Mouse (Mus musculus) gastrocnemius, adult 8-10 months (tissue): ENCODE data around the gene Slco1c1. TPM values are rescaled to one million over a fixed set of nuclear protein-coding genes. Genes with fewer than 3 reads are reported as not detected.
"Not testable (repeated sequence)": the region's sequence is repeated elsewhere in the genome, so short reads cannot be mapped to it uniquely, and the experiment has no call there.

Experiments
- DNase-seq, 2 experiments: peaks; one replicate each; pipeline ENCODE4 v3.0.0; 2022; ENCODE audit warnings: low spot score in 2 of 2
- total RNA-seq, 4 experiments: library from RNA; stranded (reverse); gene quantifications; 2 replicates each; pipeline ENCODE4 v1.2.4; 2022

Gene Slco1c1
- total RNA-seq, 4 experiments from 2014 or later = not detected

GRCm38 (mm10) chr6:141584791-141585403 is 60.7 kb downstream of the Slco1c1 start:
- no peak for DNase-seq

GRCm38 (mm10) chr6:141590002-141590401 is 65.8 kb downstream of the Slco1c1 start:
- DNase-seq = no peak

GRCm38 (mm10) chr6:141590598-141591200 is 66.5 kb downstream of the Slco1c1 start:
- DNase-seq = not testable (repeated sequence)

GRCm38 (mm10) chr6:141596081-141596480 is 71.9 kb downstream of the Slco1c1 start:
- no peak for DNase-seq

- no peak for DNase-seq
Measured at GRCm38 (mm10) chr6:141597037-141597436, 72.9 kb downstream of the Slco1c1 start.

GRCm38 (mm10) chr6:141600940-141601339 is 76.8 kb downstream of the Slco1c1 start:
- DNase-seq = no peak

- DNase-seq = no peak
Measured at GRCm38 (mm10) chr6:141610702-141611260, 86.6 kb downstream of the Slco1c1 start.

- DNase-seq = no peak
Measured at GRCm38 (mm10) chr6:141614017-141614416, 89.8 kb downstream of the Slco1c1 start.

- DNase-seq = no peak
Measured at GRCm38 (mm10) chr6:141615348-141615747, 91.2 kb downstream of the Slco1c1 start.

Other genes with a start within 250 kb of the Slco1c1 start
- gene Slco1b2, start 105.2 kb downstream of the Slco1c1 start, total RNA-seq = under 1 TPM in 1 of 4 experiments, not detected in 3; 0.24 TPM
- not detected for gene Gm5724, start 249.4 kb downstream of the Slco1c1 start, total RNA-seq